25 mouse cellular contexts compared by ENCODE assay signal in the genomic region with DNA sequence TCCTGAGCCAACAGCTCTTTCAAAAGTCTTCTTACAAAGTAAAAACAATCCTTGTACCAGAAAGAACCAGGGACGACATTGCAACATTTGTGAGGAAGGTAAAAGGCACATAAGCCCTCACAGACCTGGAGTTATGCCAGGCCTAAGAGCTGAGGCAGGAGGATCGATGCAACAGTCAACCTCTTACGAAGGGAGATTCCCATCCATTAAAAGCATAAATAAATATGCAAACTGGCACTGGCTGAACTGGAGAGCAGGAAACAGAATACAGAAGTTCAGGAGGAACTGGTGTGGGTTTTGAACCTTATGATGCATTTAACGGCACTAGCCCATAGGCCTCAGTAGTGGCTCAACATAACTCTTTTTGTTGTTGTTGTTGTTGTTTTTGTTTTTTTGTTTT. TPM values are rescaled to one million over a fixed set of nuclear protein-coding genes. Genes with fewer than 3 reads are reported as not detected.
"Had no signal": no experiment of that assay in that cellular context is flagged by ENCODE, and none has a peak within 500 bp of the region (broad histone marks: within the 10 kb centered on the region; RNA-seq: fewer than 3 reads in every experiment).

No protein-coding gene starts in this region.

- H3K4me2 ChIP-seq: limb, embryonic 12.5 days; liver, embryonic 13.5 days; neural tube, embryonic 15.5 days; stomach, embryonic 15.5 days had no signal

- ATAC-seq: inflammation-experienced regulatory T-cells, adult 6 months; intestine, postnatal 0 days; lung, postnatal 0 days had no signal

- H3K9me3 ChIP-seq: limb, embryonic 12.5 days; liver, embryonic 13.5 days; midbrain, embryonic 10.5 days; neural tube, embryonic 15.5 days; stomach, embryonic 15.5 days had no signal

- H3K9ac ChIP-seq: limb, embryonic 12.5 days; liver, embryonic 13.5 days; neural tube, embryonic 15.5 days; stomach, embryonic 15.5 days had no signal

- H3K4me1 ChIP-seq: limb, embryonic 12.5 days; liver, embryonic 13.5 days; midbrain, embryonic 10.5 days; neural tube, embryonic 15.5 days; stomach, embryonic 15.5 days had no signal

- H3K36me3 ChIP-seq: limb, embryonic 12.5 days; liver, embryonic 13.5 days; midbrain, embryonic 10.5 days; neural tube, embryonic 15.5 days; stomach, embryonic 15.5 days had no signal

- H3K27me3 ChIP-seq: liver, embryonic 13.5 days; neural tube, embryonic 15.5 days; stomach, embryonic 15.5 days had no signal

- H3K4me3 ChIP-seq: layer of hippocampus, adult 2 months; limb, embryonic 12.5 days; liver, embryonic 13.5 days; midbrain, embryonic 10.5 days; myocyte; neural tube, embryonic 15.5 days; stomach, embryonic 15.5 days had no signal

- DNase-seq: kidney, adult 8-10 months; kidney, postnatal 36 days; liver, embryonic 13.5 days; lung, adult 2 months; lung, postnatal 36 days; midbrain, embryonic 14.5 days; right cerebral cortex, adult 18-20 months; right cerebral cortex, postnatal 25 days; thymus, adult 2 months; thymus, postnatal 25 days had no signal

- H3K27ac ChIP-seq: layer of hippocampus, adult 2 months; limb, embryonic 12.5 days; liver, embryonic 13.5 days; midbrain, embryonic 10.5 days; neural tube, embryonic 15.5 days; stomach, embryonic 15.5 days had no signal

RNA-seq across cellular contexts. Expression of a gene that starts 6.2 kb away (rescaled TPM):
- total RNA-seq: megakaryocyte progenitor cell, adult 5-6 weeks had no signal
- polyA plus RNA-seq: inflammation-experienced regulatory T-cells, adult 6 months; limb, embryonic 12.5 days had no signal

RNA-seq across cellular contexts. Expression of a gene that starts 11.8 kb away (rescaled TPM):
- total RNA-seq: layer of hippocampus, adult 2 months; layer of hippocampus, postnatal 10 days; left cerebral cortex, postnatal 36 days; megakaryocyte progenitor cell, adult 5-6 weeks had no signal
- polyA plus RNA-seq: inflammation-experienced regulatory T-cells, adult 6 months; kidney, embryonic 16.5 days; limb, embryonic 12.5 days; midbrain, embryonic 10.5 days; midbrain, embryonic 14.5 days; myocyte; neural tube, embryonic 11.5 days; neural tube, embryonic 15.5 days; testis, adult 2 months had no signal
